Mouse (Mus musculus) ovary, postnatal 14 days (tissue): Measurements from ENCODE around the gene Edn2.

Source experiments
- DNase-seq: peaks from one replicate; pipeline ENCODE4 v3.0.0; 2022; ENCODE audit warnings: low spot score

Edn2 gene

DNA sequence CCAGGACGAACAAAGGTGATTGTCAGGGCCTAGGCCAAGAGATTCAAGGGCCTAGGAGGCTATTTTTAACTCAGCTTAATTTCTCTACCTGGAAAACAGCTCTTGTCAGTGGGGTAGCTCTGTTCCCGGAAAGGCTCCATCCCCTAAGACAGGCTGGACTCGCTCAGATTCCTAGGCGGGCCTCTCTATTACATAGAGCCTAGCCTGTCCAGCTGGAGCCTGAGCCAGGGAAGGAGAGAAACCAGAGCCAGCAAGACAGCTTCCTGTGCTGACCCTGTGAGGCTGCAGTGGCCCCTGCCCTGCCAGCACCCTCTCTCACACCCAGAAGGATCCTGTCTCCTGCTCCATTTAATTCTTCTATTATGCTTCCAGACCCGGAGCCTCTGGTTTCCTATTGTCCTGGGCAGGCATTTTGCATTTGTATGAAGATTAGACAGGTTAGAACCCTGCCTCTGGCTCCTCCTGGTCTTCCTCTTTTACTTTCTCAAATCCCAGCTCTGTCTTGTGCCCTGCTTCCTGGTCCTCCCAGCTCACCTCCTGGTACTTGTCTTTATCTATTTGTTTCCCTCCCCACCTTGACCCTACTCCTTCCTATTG is 2.2 kb upstream of the Edn2 start:
- no peak for DNase-seq

DNA sequence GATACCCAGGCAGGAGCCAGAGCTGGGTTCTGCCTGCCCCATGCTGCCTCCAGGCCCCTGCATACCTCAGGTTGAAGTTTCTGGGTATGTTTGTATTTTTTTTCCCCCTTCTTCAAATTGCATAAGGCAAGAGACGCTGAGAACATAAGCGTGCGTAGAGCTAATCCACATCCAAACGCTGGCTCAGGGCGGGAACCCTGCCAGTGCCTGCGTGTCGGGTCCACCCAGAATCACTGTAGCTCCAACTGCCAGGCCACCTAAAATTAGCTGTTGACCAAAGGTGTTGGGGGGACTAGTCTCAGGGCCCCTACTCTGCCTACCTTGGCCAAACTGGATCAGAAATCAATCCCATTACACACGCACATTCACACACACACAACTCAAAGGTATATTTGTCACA is 1.6 kb downstream of the Edn2 start:
- DNase-seq = no peak

DNA sequence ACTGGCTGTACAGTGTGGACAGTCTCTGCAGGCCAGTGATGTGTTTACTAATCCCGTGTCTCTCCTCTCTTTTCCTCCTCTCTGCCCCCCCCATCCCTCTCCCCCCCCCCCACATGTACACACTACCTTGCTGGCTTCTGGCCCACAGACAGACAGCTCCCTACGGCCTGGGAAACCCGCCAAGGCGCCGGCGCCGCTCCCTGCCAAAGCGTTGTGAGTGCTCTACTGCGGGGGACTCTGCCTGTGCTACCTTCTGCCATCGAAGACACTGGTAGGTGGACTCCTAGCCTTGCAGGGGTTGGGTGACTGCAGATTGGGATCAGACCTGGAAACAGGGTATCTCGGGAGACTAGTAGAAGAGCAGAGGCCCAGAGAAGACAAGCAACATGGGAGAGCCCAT is 2.2 kb downstream of the Edn2 start:
- peak; percentile 55 for DNase-seq

DNA sequence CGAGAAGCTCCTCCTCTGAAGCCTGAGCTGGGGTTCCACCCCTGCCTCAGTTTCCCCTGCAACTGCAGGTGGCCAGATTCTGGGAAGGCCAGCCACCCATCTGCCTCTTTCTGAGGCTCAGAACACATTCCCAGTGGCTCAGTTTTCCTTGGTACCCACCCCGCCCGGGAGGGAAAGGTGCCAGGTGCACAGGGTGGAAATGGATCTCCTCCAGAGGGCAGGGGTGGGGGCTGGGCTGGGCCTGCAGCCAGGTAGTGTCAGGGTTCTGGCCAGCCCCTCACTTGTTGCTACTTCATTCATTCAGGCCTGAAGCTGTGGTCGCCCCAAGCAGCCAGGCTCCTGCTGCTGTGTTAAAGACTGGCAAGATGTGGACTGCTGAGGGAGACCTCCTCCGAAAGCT is 3.3 kb downstream of the Edn2 start:
- no peak for DNase-seq

DNA sequence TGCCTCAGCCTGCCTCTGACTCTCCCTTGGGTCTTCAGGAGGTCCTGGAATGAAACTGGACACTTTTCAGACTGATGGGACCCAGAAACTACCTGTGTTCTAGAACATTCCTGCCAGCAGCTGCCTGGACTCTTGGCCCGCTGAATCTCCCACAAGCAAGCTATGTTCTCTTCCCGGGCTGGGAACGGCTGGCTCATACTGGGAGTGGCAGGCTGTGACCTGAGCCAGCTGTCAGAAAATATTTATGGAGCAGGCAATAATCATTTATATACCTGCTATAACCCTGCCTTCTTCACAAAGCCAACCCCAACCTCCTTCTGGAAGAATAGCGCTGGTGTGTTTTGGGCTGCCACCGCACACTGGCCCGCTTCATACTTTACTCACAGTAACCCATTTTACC is 6.8 kb downstream of the Edn2 start:
- no peak for DNase-seq

DNA sequence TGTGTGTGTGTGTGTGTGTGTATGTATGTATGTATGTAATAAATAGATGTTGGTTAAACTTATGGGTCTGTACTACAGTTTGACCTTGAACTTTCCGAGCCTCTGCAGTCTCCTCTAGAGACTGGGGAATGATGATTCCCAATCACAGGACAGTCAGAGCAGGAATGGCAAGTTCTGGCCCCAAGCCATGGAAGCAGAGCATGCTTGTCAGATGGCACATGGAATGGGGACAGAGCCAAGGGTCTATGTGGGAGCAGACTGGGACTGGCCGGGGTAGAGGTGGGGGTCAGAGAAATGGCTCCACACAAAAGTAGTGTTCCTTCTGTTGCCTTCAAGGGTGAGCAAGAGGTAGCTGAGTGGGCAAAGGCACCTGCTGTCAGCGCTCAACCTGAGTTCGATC is 7.3 kb downstream of the Edn2 start:
- DNase-seq = no peak

DNA sequence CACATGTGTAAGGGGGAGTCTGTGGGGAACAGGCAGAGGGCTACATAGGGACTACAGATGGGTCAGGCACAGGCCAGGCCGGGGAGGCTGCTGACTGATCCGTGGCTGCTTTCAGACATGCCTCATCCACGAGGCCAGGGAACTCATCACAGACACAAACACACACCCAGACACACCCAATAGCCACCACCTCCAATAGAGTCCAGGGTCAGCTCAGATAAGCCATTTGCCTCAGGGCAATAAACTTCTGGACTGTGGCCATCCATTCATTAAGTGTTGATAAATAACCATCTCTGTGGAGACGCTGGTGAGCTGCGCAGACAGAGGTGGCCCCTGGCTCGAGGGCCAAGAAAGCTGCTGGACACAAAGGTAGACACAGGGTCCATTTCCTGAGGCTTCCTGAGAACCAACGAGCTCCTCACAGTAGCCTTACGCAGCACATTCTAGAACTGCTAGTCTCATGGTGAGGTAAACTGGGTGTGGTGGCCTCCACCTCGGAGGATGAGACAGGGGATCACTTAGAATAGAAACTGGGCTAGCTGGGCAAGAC is 9.5 kb downstream of the Edn2 start:
- DNase-seq = no peak

DNA sequence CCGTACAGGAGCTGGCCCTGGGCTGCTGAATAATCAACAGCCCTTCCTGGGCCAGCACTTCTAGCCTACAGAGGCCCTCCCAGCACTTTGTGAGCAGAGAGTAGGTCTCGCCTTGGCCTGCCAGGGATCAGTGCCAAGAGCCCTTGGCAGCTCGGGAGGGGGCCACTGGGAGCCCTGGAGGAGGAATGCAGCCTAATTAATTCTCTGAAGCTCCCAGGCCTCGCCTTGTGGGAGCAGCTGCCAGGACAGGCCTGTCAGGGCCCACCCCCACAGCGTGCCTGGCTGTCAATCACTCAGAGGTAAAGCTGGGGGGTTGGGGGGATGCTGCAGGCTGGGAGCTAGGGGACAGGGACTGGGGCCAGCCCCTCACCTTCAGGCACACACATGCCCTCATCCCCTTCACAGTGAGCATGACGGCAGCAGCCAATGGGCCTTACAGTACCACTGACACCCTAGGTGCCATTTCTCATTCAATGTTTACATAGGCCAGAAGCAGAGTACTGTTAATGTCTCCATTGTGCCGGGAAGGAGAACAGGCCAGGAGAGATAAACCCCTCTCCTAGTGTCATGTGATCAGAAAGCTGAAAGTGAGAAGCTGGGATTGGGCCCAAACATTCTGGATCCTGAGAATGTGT is 11.2 kb downstream of the Edn2 start:
- DNase-seq = peak; percentile 25

DNA sequence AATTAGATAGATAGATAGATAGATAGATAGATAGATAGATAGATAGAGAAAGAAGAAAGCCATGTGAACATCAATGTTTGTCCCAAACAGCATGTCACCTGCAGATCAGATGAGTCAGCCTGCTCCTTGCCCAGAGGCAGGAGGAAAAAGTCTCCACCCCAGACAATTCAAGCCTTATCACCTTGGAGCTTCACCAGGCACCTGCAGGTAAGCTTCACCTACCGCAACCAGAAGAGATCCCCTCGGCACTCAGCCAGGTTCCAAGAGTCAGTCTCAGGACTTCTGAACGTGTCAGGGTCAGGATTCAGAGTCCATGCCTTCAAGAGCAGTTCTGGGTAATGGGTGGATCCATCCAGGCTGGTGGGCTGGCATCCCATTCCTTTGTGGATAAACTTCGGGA is 18.1 kb downstream of the Edn2 start:
- DNase-seq = no peak

DNA sequence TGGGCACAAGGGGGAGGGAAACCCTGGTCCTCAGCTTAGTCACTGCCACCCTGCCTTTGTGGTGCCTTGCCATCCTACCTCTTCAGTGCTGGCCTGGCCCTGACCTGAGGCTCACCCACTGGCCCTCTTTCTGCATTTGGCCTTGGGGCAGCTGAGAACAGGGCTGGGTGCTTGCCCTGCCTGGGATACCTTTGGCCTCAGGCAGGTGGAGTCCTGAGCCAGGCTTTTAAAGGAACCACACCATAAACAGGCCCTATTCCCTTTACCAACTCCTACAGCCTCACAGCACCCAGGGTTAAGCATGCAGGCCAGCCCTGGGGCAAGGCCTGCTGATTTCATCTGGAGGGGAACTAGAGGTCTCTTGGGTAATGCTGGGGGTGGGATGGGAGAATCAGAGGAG is 19.5 kb downstream of the Edn2 start:
- no peak for DNase-seq

DNA sequence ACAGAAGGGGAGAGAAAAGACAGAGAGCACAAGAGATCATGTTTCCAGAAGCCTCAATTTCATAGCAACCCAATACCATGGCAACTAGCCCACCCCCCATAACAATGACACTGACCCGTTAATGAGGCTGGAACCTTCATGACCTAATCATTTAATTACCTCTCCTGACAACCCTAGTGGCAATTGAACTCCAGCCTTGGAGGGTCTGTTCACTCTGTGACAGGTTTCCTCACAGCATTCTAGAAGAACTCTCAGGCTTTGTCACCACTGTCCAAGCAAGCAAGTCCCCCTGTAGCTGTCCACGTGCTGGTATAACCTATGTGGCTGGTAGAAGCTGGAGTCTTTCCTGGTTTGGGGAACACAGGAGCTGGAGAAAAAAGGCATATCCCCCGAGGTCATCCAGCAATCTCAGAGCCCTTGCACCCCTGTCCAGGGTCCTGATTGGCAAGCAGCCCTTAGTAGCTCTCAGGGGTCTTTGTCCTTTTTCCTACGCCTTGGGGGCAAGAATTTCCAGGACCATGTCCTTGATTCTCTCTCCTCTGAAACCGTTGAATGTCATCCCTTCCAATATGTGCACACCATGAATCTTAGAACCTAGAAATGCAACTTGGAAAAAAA is 23.5 kb downstream of the Edn2 start:
- DNase-seq = no peak

DNA sequence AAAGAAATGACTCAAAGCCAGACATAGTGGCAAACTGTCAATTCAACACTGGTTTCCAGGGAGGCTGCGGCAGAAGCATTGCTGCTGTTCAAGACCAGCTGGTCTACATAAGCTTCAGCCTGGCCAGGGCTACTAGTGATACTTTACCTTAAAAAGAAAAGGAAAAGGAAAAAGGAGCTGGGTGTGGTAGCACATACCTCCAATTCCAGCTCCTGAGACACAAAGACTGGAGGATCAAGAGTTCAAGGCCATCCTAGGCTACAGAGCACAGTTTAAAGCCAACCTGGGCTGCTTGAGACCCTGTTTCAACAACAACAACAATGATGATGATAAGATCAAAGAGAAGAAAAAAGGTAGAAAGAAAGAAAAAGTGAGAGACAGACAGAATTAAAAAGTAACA is 25.4 kb downstream of the Edn2 start:
- no peak for DNase-seq

DNA sequence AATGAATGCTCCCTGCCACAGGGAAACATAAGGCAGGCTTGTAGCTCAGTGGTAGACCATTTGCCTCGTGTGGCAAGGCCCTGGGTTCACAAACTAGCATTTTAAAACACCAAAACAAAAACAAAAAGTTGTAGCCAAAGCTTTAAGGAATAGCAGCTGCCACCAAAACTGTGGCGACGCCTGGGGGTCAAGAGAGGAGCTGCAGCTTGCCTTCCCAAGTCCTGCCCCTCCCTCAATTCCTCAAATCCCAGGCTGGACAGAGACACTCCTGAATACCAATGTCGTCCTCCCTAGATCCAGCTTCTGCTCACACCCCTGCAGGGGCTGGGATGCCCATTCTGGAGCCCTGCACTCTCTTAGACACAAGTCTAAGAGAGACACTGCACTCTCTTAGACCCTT is 25.9 kb downstream of the Edn2 start:
- DNase-seq = no peak

DNA sequence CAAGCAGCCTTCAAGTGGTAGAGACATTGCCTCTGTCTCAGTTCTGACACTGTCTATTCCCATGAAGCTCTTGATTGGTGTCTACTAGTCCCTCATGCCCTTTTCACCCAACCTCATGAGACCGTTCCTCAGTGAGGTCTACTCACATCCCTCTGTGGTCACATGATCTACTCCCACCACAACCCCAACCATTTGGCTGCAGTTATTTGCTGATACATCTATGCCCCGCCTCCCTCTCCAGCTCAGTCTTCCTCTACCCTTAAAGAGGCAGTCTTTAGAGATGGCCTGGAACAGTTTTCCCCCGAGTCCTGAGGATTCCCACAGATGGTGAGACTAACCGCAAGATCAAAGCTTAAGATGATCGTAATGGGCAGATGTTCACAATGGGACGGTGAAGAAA is 27.2 kb downstream of the Edn2 start:
- DNase-seq = no peak

DNA sequence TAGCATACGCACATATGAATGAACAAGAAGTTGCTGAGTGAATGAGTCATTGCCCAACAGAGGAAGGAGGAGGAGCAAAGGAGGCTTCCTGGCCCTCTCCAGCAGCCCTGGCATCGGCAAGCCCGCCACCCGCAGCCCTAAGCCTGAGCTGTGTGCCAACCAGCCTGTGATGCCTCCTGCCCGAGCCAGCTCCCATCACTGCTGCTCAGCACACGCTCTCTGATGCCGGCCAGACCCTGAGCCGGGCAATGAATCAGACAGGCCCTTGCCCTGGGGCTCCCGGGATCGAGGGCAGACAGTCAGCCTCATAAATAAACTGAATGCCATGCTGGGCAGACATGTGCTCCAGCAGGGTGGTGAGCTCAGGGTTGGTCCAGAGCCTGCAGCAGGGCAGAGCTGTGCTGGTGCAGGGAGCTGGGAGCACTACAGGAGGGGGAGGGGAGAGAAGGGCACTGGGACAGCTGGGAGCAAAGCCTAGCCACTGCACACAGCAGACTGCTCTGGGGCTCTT is 27.7 kb downstream of the Edn2 start:
- DNase-seq = no peak

DNA sequence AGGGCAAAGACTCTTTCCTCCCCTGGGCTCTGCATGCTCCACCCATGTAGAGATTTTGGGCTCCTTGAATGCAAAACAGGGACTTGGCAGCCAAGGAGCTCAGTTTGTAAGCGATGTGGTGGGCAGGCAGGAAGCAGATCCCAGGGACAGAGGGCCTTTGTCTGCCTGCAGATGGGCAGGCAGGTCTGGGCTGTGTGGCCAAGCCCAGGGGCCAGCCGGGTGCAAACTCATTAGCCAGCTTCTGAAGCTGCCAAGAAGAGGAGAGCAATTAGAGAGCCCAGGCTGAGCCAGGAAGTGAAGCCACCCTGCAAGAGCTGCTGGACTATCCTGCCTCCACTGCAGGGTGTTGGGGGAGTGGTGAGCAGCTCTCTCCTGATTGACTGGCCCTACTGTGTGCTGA is 28.9 kb downstream of the Edn2 start:
- DNase-seq = no peak

DNA sequence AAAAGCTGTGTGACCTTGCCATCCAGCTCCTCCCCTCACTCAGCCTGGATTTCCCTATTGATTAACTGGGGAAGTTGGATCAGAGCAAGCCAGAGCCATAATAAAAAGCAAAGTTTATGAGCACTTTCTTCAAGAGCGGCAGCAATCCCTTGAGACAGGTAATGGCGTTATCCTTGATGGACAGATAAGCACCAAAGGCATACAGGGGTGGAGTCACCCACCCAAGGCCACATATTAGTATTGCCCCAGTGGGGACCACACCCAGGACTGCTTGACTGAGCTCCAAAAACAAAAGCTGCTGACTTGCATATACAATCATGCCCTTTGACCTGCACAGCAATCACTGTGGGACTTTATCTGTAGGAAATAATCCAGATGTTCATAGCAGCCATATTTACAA is 31.0 kb downstream of the Edn2 start:
- no peak for DNase-seq

DNA sequence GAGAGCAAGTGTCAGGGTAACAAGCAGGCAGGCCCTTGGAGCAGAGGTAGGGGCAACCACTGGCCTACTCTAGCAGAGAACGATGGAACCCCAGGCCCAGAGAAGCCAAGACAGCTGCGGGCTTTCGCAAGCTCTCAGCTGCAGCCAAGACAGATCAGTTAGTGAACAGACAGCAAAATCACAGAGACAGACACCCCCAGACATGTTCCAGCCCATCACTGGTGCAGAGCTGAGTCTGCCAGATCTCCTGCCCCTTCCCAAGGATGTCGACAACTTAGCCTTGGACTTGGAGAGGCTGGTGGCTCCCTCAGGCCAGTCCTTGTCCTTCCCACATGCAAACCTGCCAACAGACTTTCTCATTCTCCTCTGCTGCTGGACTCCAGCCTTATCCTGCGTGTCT is 33.0 kb downstream of the Edn2 start:
- DNase-seq = no peak

DNA sequence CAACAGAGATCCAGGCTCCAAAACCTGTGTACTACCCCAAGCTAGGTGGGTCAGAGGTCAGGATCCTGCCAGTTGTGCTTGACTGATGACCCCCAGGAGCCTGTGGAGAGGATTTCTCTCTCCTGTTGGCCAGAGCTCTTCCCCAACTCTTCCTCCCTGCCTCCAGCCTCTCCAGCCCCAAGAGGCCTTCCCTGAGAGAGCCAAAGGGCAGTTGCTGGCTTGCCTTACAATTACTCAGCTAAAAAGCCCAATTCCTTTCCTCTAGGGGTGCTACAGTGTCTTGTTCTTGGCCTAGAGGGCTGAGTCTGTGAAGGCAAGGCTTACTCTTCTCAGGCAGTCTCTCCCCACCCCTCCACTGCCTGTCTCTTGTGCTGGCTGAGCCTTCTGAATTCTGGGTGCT is 34.0 kb downstream of the Edn2 start:
- DNase-seq = no peak

DNA sequence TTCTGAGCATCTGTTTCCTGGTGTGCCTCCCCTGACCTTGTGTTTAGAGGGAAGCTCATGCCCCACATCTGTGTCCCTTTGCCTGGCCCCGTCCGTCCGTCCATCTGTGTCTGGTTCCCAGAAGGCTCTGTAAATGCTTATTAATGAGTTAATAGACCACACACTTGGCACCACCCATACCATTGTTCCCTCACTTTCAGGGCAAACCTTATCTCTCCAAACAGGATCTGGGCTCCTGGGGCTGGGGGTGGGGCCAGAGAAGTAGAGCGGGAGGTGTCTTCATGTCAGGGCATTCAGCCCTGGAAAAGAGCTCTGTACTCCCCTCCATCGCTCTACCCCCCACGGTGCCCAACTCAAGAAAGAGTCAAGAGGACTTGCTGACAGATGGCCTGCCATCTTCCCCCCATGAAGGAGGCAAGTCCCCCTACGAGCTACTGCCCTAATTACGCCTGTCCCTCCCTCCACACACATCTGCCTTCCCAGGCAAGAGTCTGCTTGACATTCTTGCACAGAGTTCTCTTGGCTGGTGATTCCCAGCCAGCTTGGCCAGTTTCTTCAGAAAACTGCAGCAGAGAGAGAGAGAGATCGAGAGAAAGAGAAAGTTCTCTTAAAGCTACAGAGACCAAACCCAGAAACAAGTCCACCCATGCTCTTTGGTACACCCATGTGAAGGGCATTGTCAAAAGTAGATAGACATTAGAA is 38.3 kb downstream of the Edn2 start:
- DNase-seq = no peak

DNA sequence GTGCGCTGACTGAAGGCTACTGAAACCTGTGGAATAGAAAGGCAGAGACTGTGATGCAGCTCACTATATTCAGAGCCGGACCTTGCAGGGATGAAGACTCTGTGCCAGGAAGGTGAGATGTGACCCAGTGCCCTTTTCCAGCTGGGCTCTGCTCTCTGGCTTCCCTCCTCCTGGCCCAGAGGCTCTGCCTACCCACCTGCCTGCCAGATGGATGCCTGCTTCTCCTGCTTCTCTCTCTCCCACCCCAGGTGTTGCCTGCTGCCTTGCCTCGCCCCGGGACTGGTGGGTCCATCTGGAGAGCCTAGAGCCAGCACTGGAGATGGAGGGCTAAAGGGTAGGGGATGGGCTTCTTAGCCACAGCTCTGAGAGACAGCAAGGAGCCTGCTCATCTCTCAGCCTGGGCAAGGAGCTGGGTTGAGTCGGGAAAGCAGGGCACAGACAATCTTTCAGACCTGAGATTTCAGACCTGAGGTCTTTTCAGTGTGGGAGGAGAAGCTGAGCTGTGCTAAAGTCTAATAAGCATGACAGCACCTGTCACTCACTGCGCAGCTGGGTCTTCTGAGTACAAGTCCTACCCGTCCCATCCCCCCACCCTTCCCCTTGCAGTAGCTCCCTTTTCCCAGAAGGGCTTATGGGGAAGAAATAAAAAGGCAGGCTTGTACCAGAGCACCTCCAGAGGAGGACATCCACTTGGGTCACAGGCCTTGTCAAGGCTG is 39.7 kb downstream of the Edn2 start:
- DNase-seq = no peak

DNA sequence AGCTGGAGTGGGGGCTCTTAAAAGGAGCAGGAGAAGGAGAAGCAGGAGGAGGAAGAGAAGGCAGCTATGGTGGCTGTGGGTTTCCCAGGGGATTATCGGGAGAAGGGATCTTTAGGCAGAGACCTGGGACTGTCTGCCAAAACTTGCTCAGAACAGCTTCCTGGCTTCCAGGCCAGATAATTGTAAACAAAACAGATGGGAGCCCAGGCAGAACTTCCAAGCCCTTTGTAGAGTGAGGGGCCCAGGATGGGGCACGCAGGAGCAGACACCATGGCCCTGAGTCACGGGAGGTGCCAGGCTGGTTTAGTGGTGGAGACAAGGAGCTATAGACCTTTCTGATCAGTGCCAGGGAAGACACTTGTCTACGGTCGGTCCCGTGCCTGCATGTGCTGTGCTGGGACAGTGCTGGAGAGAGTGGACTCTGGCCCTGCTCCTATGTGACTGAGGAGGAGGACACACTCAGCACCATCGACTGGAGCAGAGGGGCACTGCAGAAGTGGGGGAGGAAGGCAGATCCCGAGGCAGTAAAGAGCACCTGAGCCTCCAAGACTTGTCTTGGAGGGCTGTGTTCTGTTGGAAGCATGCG is 43.4 kb downstream of the Edn2 start:
- DNase-seq = no peak
